Mouse (Mus musculus): Measurements from ENCODE around the gene Grin2c. TPM values are rescaled to one million over a fixed set of nuclear protein-coding genes. Genes with fewer than 3 reads are reported as not detected.

Gene Grin2c
- total and polyA plus RNA-seq, 3 experiments = not detected

- TF ChIP-seq POLR2AphosphoS5 (IDR thresholded peaks at IDR 0.05; ENCODE audit: borderline replicate concordance, low read depth, low read length) = peak; percentile 40; the same call in 1 of the 2 replicates
- no peak for TF ChIP-seq RAD21 (IDR thresholded peaks at IDR 0.05; ENCODE audit: low read depth, low read length)
- TF ChIP-seq MAFK (IDR thresholded peaks at IDR 0.05; ENCODE audit: borderline replicate concordance, low read depth, low read length) = no peak
- peak; percentile 98 for TF ChIP-seq HCFC1 (IDR thresholded peaks at IDR 0.05; ENCODE audit: low read depth, low read length)
- TF ChIP-seq USF2 (IDR thresholded peaks at IDR 0.05; ENCODE audit: borderline replicate concordance in 1 of 2, insufficient read depth in 1 of 2, low read depth in 1 of 2, low read length in 2 of 2) = no peak
- TF ChIP-seq TBP (IDR thresholded peaks at IDR 0.05; ENCODE audit: low read depth, low read length) = peak; percentile 91
- no peak for TF ChIP-seq ZNF384 (IDR thresholded peaks at IDR 0.05; ENCODE audit: low read depth, low read length)
- peak; percentile 91 to 94 for TF ChIP-seq POLR2A (IDR thresholded peaks at IDR 0.05; ENCODE audit: control insufficient read depth in 1 of 2, insufficient read depth in 1 of 2, low read depth in 1 of 2, low read length in 2 of 2, poor library complexity in 1 of 2)
- peak; percentile 42; the same call in 1 of the 2 replicates for TF ChIP-seq USF1 (IDR thresholded peaks at IDR 0.05; ENCODE audit: low read depth, low read length)
- TF ChIP-seq NRF1 (IDR thresholded peaks at IDR 0.05; ENCODE audit: insufficient read depth, low read depth, low read length, poor library complexity, severe bottlenecking) = peak; percentile 56; the same call in 1 of the 2 replicates
- TF ChIP-seq BHLHE40 (IDR thresholded peaks at IDR 0.05; ENCODE audit: borderline replicate concordance, low read depth, low read length) = peak; percentile 96
- TF ChIP-seq ELF1 (IDR thresholded peaks at IDR 0.05; ENCODE audit: low read depth, low read length) = peak; percentile 99
- TF ChIP-seq MEF2A (IDR thresholded peaks at IDR 0.05; ENCODE audit: extremely low read depth, insufficient replicate concordance, low read depth, low read length, poor library complexity, severe bottlenecking) = no peak
- TF ChIP-seq MYB (IDR thresholded peaks at IDR 0.05; ENCODE audit: low read depth, low read length) = no peak
- no peak for TF ChIP-seq EP300 (IDR thresholded peaks at IDR 0.05; ENCODE audit: low read depth in 1 of 2, low read length in 2 of 2)
- peak in 2 of 3 experiments; percentile 2 to 12; a peak in 2 of 6 replicates for TF ChIP-seq CTCF (IDR thresholded peaks at IDR 0.05 in 2 of 3, conservative IDR thresholded peaks at IDR 0.05 in 1 of 3; ENCODE audit: control insufficient read depth in 1 of 3, insufficient read depth in 1 of 3, low read depth in 2 of 3, low read length in 3 of 3, poor library complexity in 1 of 3, severe bottlenecking in 1 of 3)
- peak; percentile 79 for TF ChIP-seq MXI1 (IDR thresholded peaks at IDR 0.05; ENCODE audit: low read depth, low read length)
- no peak for TF ChIP-seq ZKSCAN1 (IDR thresholded peaks at IDR 0.05; ENCODE audit: low read depth, low read length)
- TF ChIP-seq ZC3H11A (IDR thresholded peaks at IDR 0.05; ENCODE audit: low read depth, low read length) = no peak
- peak; percentile 97; the same call in 1 of the 2 replicates for TF ChIP-seq GABPA (IDR thresholded peaks at IDR 0.05; ENCODE audit: low read depth, low read length)
- TF ChIP-seq KAT2A (conservative IDR thresholded peaks at IDR 0.05; ENCODE audit: low read depth, low read length) = peak; percentile 92
- no peak for TF ChIP-seq CHD1 (IDR thresholded peaks at IDR 0.05; ENCODE audit: low read depth, low read length)
- no peak; the same call in 1 of the 2 replicates for TF ChIP-seq MAZ (IDR thresholded peaks at IDR 0.05; ENCODE audit: low read depth, low read length)
- TF ChIP-seq MAX (IDR thresholded peaks at IDR 0.05; ENCODE audit: low read length) = peak; percentile 64; the same call in 1 of the 2 replicates
These were observed 9.9 kb upstream of the Grin2c start, which contains the start of gene Fdxr (continued) for GRCm38 (mm10) chr11:115276780-115277603.

Data from MEL (cell line).